Mouse (Mus musculus) cerebellum, adult 9-10 months (tissue): Measurements from ENCODE around the gene Trarg1.
A peak's percentile ranks its signal among the peaks of the same experiment; 100 is the strongest.

Source experiments
- DNase-seq: peaks from one replicate; pipeline ENCODE4 v3.0.0; 2022

The Trarg1 gene

GRCm38 (mm10) chr11:76674704-76675103, 4.9 kb upstream of the Trarg1 start:
- DNase-seq = no peak

GRCm38 (mm10) chr11:76685604-76686003, 6.0 kb downstream of the Trarg1 start:
- DNase-seq = no peak

- DNase-seq = no peak
Observed at GRCm38 (mm10) chr11:76692096-76692495, 12.5 kb downstream of the Trarg1 start.

- DNase-seq = peak; percentile 38
Observed at GRCm38 (mm10) chr11:76695810-76696209, 16.2 kb downstream of the Trarg1 start.

GRCm38 (mm10) chr11:76699626-76700025, 20.0 kb downstream of the Trarg1 start:
- DNase-seq = no peak

GRCm38 (mm10) chr11:76707656-76708055, 28.0 kb downstream of the Trarg1 start:
- no peak for DNase-seq

- no peak for DNase-seq
Observed at GRCm38 (mm10) chr11:76708066-76708465, 28.5 kb downstream of the Trarg1 start.

GRCm38 (mm10) chr11:76708881-76709280, 29.3 kb downstream of the Trarg1 start:
- no peak for DNase-seq

- no peak for DNase-seq
Observed at GRCm38 (mm10) chr11:76709625-76710452, 30.2 kb downstream of the Trarg1 start.

- DNase-seq = no peak
Observed at GRCm38 (mm10) chr11:76717000-76717399, 37.4 kb downstream of the Trarg1 start.

GRCm38 (mm10) chr11:76723911-76724310, 44.3 kb downstream of the Trarg1 start:
- no peak for DNase-seq

- DNase-seq = no peak
Observed at GRCm38 (mm10) chr11:76728093-76728492, 48.5 kb downstream of the Trarg1 start.

GRCm38 (mm10) chr11:76730650-76731049, 51.0 kb downstream of the Trarg1 start:
- DNase-seq = no peak

GRCm38 (mm10) chr11:76734560-76734959, 55.0 kb downstream of the Trarg1 start:
- no peak for DNase-seq

GRCm38 (mm10) chr11:76735753-76736324, 56.2 kb downstream of the Trarg1 start:
- DNase-seq = no peak

- no peak for DNase-seq
Observed at GRCm38 (mm10) chr11:76739125-76739524, 59.5 kb downstream of the Trarg1 start.

- DNase-seq = no peak
Observed at GRCm38 (mm10) chr11:76742511-76742910, 62.9 kb downstream of the Trarg1 start.

GRCm38 (mm10) chr11:76744550-76744949, 64.9 kb downstream of the Trarg1 start:
- DNase-seq = peak; percentile 69

- DNase-seq = no peak
Observed at GRCm38 (mm10) chr11:76745921-76746320, 66.3 kb downstream of the Trarg1 start.
